Mouse (Mus musculus) neural tube, embryonic 10.5 days (tissue): ENCODE data around the gene Tmem151a.
"Not testable (repeated sequence)": the region's sequence is repeated elsewhere in the genome, so short reads cannot be mapped to it uniquely, and the experiment has no call there.

ENCODE experiments used
- DNase-seq: peaks from one replicate; pipeline ENCODE4 v3.0.0-alpha.2; 2017; ENCODE audit warnings: low spot score; ENCODE audit errors: extremely low spot score

Tmem151a gene

GRCm38 (mm10) chr19:5094746-5095417 is 9.6 kb upstream of the Tmem151a start:
- DNase-seq = no peak

GRCm38 (mm10) chr19:5094243-5094632 is 8.9 kb upstream of the Tmem151a start:
- peak; percentile 99 for DNase-seq

- DNase-seq = no peak
Observed at GRCm38 (mm10) chr19:5093481-5094242, 8.3 kb upstream of the Tmem151a start.

GRCm38 (mm10) chr19:5092083-5092482 is 6.8 kb upstream of the Tmem151a start:
- DNase-seq = no peak

GRCm38 (mm10) chr19:5089324-5089723 is 4.0 kb upstream of the Tmem151a start:
- no peak for DNase-seq

- peak; percentile 95 for DNase-seq
Observed at GRCm38 (mm10) chr19:5087884-5088728, 2.8 kb upstream of the Tmem151a start, which contains the start of gene Yif1a. TSS of gene Yif1a (plus strand) at chr19:5088538.

GRCm38 (mm10) chr19:5086533-5086932 is 1.2 kb upstream of the Tmem151a start:
- not testable (repeated sequence) for DNase-seq

- no peak for DNase-seq
Observed at GRCm38 (mm10) chr19:5084834-5085144, 542 bp downstream of the Tmem151a start.

- DNase-seq = no peak
Observed at GRCm38 (mm10) chr19:5083961-5084833, 1.1 kb downstream of the Tmem151a start.

GRCm38 (mm10) chr19:5082596-5082995 is 2.7 kb downstream of the Tmem151a start:
- no peak for DNase-seq

GRCm38 (mm10) chr19:5082005-5082404 is 3.3 kb downstream of the Tmem151a start:
- no peak for DNase-seq

GRCm38 (mm10) chr19:5079279-5079678 is 6.1 kb downstream of the Tmem151a start:
- no peak for DNase-seq

GRCm38 (mm10) chr19:5073518-5073917 is 11.8 kb downstream of the Tmem151a start:
- DNase-seq = no peak

GRCm38 (mm10) chr19:5073028-5073427 is 12.3 kb downstream of the Tmem151a start:
- DNase-seq = peak; percentile 80

GRCm38 (mm10) chr19:5072389-5073019 is 12.8 kb downstream of the Tmem151a start:
- DNase-seq = peak; percentile 50

- peak; percentile 90 for DNase-seq
Observed at GRCm38 (mm10) chr19:5071545-5072369, 13.6 kb downstream of the Tmem151a start.

GRCm38 (mm10) chr19:5071077-5071476 is 14.3 kb downstream of the Tmem151a start:
- DNase-seq = peak; percentile 52

- DNase-seq = no peak
Observed at GRCm38 (mm10) chr19:5069978-5070377, 15.4 kb downstream of the Tmem151a start.

GRCm38 (mm10) chr19:5069486-5069885 is 15.8 kb downstream of the Tmem151a start:
- DNase-seq = no peak
